ENCODE assay signal across 28 mouse cellular contexts in the genomic region with DNA sequence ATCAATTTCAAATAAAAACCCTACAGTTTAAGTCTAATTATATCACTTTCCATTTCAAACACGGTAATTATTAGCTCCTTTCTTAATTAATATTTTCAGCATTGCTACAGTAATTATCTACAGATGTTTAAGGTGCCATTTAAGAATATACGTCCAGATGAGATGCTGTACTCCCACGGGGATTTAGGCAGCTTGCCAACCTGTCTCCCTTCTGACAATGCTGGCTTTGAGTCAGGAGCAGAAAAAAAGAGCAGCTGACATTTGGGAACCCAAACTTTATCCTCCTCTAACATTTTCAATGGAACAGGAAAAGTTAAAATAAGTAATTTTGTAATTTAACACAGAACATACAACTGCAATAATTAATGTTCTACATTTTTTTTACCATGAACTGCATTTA.
DNase-seq lines count a peak whose midpoint lies in the region; ATAC-seq and TF ChIP-seq lines count a peak whose summit lies in the region.
"Had no signal": no experiment of that assay in that cellular context is flagged by ENCODE, and none has a peak within 500 bp of the region (broad histone marks: within the 10 kb centered on the region; RNA-seq: fewer than 3 reads in every experiment).

No protein-coding gene starts in this region.

- H3K4me1 ChIP-seq in forebrain, postnatal 0 days (ENCODE audit: insufficient read depth): peaks cover 7% of the 10 kb centered on the region
- H3K4me1 ChIP-seq in forebrain, embryonic 16.5 days (replicated peaks; ENCODE audit: control insufficient read depth, insufficient read depth, low read length): peaks cover 8% of the 10 kb centered on the region
- H3K4me1 ChIP-seq in midbrain, embryonic 14.5 days (ENCODE audit: control insufficient read depth, insufficient read depth, low read length): no peaks in the 10 kb centered on the region
- no peaks in the 10 kb centered on the region for H3K4me1 ChIP-seq in midbrain, embryonic 10.5 days
- H3K4me1 ChIP-seq: heart, embryonic 10.5 days; heart, embryonic 15.5 days; hindbrain, embryonic 12.5 days; kidney, embryonic 15.5 days; liver, embryonic 12.5 days; midbrain, embryonic 15.5 days had no signal

- no peaks in the 10 kb centered on the region for H3K27me3 ChIP-seq in forebrain, postnatal 0 days (ENCODE audit: insufficient read depth, low read length)
- no peaks in the 10 kb centered on the region for H3K27me3 ChIP-seq in forebrain, embryonic 16.5 days (replicated peaks; ENCODE audit: control insufficient read depth, insufficient read depth, low read length)
- no peaks in the 10 kb centered on the region for H3K27me3 ChIP-seq in midbrain, embryonic 14.5 days (ENCODE audit: control insufficient read depth, insufficient read depth, low read length)
- no peaks in the 10 kb centered on the region for H3K27me3 ChIP-seq in midbrain, embryonic 10.5 days (ENCODE audit: low read depth, poor library complexity, severe bottlenecking)
- H3K27me3 ChIP-seq: CH12.LX; heart, embryonic 15.5 days; hindbrain, embryonic 12.5 days; kidney, embryonic 15.5 days; liver, embryonic 12.5 days; midbrain, embryonic 15.5 days; neural tube, embryonic 15.5 days had no signal

- no peak for ATAC-seq in forebrain, postnatal 0 days
- ATAC-seq in forebrain, embryonic 16.5 days: no peak
- no peak for ATAC-seq in midbrain, embryonic 14.5 days (ENCODE audit: low FRiP score, low TSS enrichment)
- ATAC-seq: inflammation-experienced regulatory T-cells, adult 6 months; liver, embryonic 12.5 days; liver, postnatal 0 days had no signal

- TF ChIP-seq CTCF in forebrain, postnatal 0 days (IDR thresholded peaks at IDR 0.05; ENCODE audit: low read depth): no peak
- TF ChIP-seq CTCF in brain, embryonic 14.5 days (IDR thresholded peaks at IDR 0.05; ENCODE audit: borderline replicate concordance, extremely low read depth, insufficient read depth, insufficient read length): no peak

- no peak overlapping the region for H3K9ac ChIP-seq in forebrain, postnatal 0 days
- H3K9ac ChIP-seq in forebrain, embryonic 16.5 days (replicated peaks; ENCODE audit: low read depth, low read length): no peak overlapping the region
- H3K9ac ChIP-seq in midbrain, embryonic 14.5 days (replicated peaks; ENCODE audit: low read length): no peak overlapping the region
- H3K9ac ChIP-seq: heart, embryonic 15.5 days; hindbrain, embryonic 12.5 days; kidney, embryonic 15.5 days; liver, embryonic 12.5 days; liver, postnatal 0 days; midbrain, embryonic 15.5 days; neural tube, embryonic 15.5 days had no signal

- no peak overlapping the region for H3K4me3 ChIP-seq in forebrain, postnatal 0 days (ENCODE audit: low read depth, low read length)
- H3K4me3 ChIP-seq in forebrain, embryonic 16.5 days (replicated peaks; ENCODE audit: low read length): no peak overlapping the region
- no peak overlapping the region for H3K4me3 ChIP-seq in midbrain, embryonic 14.5 days (replicated peaks; ENCODE audit: low read depth, low read length)
- no peak overlapping the region for H3K4me3 ChIP-seq in midbrain, embryonic 10.5 days
- H3K4me3 ChIP-seq: heart, embryonic 10.5 days; heart, embryonic 15.5 days; hindbrain, embryonic 12.5 days; kidney, embryonic 15.5 days; layer of hippocampus, adult 2 months; left cerebral cortex, adult 2 months; liver, embryonic 12.5 days; midbrain, embryonic 15.5 days; neural tube, embryonic 15.5 days had no signal

- WGBS in forebrain, postnatal 0 days: 10% methylated on average over 3 of the region's 3 CpGs
- 8% methylated on average over 3 of the region's 3 CpGs for WGBS in forebrain, embryonic 16.5 days
- WGBS in midbrain, embryonic 14.5 days: 32% methylated on average over 3 of the region's 3 CpGs
- 68% methylated on average over 3 of the region's 3 CpGs for WGBS in midbrain, embryonic 10.5 days

- TF ChIP-seq POLR2A in brain, embryonic 14.5 days (IDR thresholded peaks at IDR 0.05; ENCODE audit: borderline replicate concordance, extremely low read depth, insufficient read depth, insufficient read length, poor library complexity, severe bottlenecking): no peak

- no peak overlapping the region for H3K4me2 ChIP-seq in forebrain, postnatal 0 days (ENCODE audit: low read depth)
- H3K4me2 ChIP-seq in forebrain, embryonic 16.5 days (ENCODE audit: low read length): no peak overlapping the region
- H3K4me2 ChIP-seq in midbrain, embryonic 14.5 days (ENCODE audit: low read length): no peak overlapping the region
- H3K4me2 ChIP-seq: heart, embryonic 15.5 days; hindbrain, embryonic 12.5 days; kidney, embryonic 15.5 days; liver, embryonic 12.5 days; midbrain, embryonic 15.5 days; neural tube, embryonic 15.5 days had no signal

- H3K27ac ChIP-seq in forebrain, postnatal 0 days (ENCODE audit: low read depth, low read length): no peak overlapping the region
- H3K27ac ChIP-seq in forebrain, embryonic 16.5 days (ENCODE audit: low read length): no peak overlapping the region
- H3K27ac ChIP-seq in midbrain, embryonic 14.5 days (replicated peaks; ENCODE audit: low read depth, low read length): no peak overlapping the region
- no peak overlapping the region for H3K27ac ChIP-seq in midbrain, embryonic 10.5 days (replicated peaks)
- H3K27ac ChIP-seq: heart, embryonic 10.5 days; heart, embryonic 15.5 days; hindbrain, embryonic 12.5 days; kidney, embryonic 15.5 days; layer of hippocampus, adult 2 months; left cerebral cortex, adult 2 months; liver, embryonic 12.5 days; macrophage; midbrain, embryonic 15.5 days; neural tube, embryonic 15.5 days had no signal

- DNase-seq in cerebellum, postnatal 10 days: peak; percentile 21 to 29
- DNase-seq in cerebellum, adult 9-10 months: no peak
- peak; percentile 7 for DNase-seq in forebrain, postnatal 0 days
- peak; percentile 56 for DNase-seq in midbrain, embryonic 14.5 days
- no peak for DNase-seq in midbrain, embryonic 10.5 days (ENCODE audit: low spot score)
- DNase-seq in brain, embryonic 14.5 days (ENCODE audit: low read depth): peak; percentile 72
- DNase-seq: adrenal gland, adult 8-10 months; cerebellum, adult 11 months; cerebellum, postnatal 25 days; gastrocnemius, postnatal 25 days; heart, adult 11 months; kidney, adult 18-20 months; kidney, postnatal 25 days; liver, postnatal 0 days; thymus, postnatal 14 days had no signal

- no peaks in the 10 kb centered on the region for H3K9me3 ChIP-seq in forebrain, postnatal 0 days (ENCODE audit: low read length)
- no peaks in the 10 kb centered on the region for H3K9me3 ChIP-seq in forebrain, embryonic 16.5 days (ENCODE audit: control insufficient read depth, low read length)
- no peaks in the 10 kb centered on the region for H3K9me3 ChIP-seq in midbrain, embryonic 14.5 days (ENCODE audit: control insufficient read depth, low read length)
- H3K9me3 ChIP-seq in midbrain, embryonic 10.5 days (replicated peaks): no peaks in the 10 kb centered on the region
- H3K9me3 ChIP-seq: heart, embryonic 10.5 days; heart, embryonic 15.5 days; hindbrain, embryonic 12.5 days; kidney, embryonic 15.5 days; liver, embryonic 12.5 days; midbrain, embryonic 15.5 days; neural tube, embryonic 15.5 days had no signal

- H3K36me3 ChIP-seq in forebrain, postnatal 0 days (ENCODE audit: insufficient read depth): no peaks in the 10 kb centered on the region
- no peaks in the 10 kb centered on the region for H3K36me3 ChIP-seq in forebrain, embryonic 16.5 days (ENCODE audit: control insufficient read depth, insufficient read depth)
- no peaks in the 10 kb centered on the region for H3K36me3 ChIP-seq in midbrain, embryonic 14.5 days (ENCODE audit: control insufficient read depth, insufficient read depth, low read length)
- H3K36me3 ChIP-seq in midbrain, embryonic 10.5 days: no peaks in the 10 kb centered on the region
- H3K36me3 ChIP-seq: heart, embryonic 10.5 days; heart, embryonic 15.5 days; hindbrain, embryonic 12.5 days; kidney, embryonic 15.5 days; liver, embryonic 12.5 days; midbrain, embryonic 15.5 days; neural tube, embryonic 15.5 days had no signal

Comparison
In these comparisons a context has a peak if more than half of its experiments do, and no peak if none do; other contexts are left out.
1. DNase-seq: peak in cerebellum, postnatal 10 days (2 of 2), forebrain, postnatal 0 days (single experiment), midbrain, embryonic 14.5 days (single experiment) and brain, embryonic 14.5 days (single experiment); none in cerebellum, adult 9-10 months (single experiment) and midbrain, embryonic 10.5 days (single experiment).